Mouse (Mus musculus): ENCODE data around the gene Myo15b.
"Not testable (repeated sequence)": the region's sequence is repeated elsewhere in the genome, so short reads cannot be mapped to it uniquely, and the experiment has no call there.

Gene Myo15b

DNA sequence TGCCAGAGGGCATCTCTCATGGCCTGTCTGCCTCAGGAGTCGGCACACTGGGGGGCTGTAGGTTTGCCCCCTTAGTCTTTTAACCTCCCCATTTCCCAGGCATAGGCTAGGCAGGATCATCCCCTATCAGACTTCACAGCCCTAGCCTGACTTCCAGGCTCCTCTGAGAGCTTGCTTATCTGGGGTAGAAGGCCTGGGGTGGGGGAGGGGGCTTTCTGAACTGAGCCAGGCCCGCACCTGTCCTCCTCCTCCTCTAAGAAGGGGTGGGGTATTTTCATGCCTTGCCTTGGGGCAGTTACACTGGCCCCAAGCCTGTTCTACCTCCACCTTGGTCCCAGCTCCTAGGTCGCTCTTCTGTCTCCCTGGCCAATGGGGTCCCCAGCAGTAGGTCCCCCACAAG lies 26.7 kb upstream of the Myo15b start:
- DNase-seq = no peak

DNA sequence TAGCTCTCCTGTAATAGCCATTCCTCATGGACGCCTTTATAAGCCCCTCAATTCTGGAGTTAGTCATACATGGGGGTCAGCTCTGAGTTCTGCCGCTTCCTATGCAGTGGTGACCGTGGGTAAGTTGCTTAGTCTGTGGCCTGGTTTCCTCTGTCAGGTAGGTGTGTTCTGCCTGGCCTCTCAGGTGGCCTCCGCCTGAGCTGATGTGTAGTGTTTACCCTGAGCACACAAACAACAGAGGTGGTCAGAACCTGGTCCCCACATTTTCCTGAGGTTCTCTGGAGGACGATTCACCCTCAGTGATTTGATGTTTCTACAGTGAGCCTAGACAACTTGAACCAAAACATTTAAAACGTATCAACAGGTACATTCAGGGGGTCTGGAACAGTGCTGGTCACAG lies 26.1 kb upstream of the Myo15b start:
- no peak for DNase-seq

DNA sequence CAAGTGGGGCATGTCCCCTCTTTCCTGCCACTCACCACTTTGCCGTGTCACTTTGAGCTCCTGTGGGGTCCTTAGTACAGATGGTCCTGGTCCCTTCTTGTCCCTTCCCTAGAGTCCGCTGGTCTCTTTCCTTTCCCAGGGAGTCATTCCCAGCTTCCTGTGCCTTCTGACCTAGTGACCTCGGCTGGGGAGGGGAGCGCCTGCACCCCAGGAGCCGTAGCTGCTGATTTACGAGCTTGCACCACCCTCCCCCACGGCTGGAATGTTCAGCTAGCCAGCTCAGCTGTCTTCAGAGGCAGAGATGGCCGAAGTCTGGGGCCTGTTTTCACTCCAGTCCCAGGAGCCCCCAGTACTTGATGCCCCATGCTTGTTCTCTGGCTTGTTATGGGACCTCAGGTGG lies 25.7 kb upstream of the Myo15b start:
- no peak for DNase-seq

DNA sequence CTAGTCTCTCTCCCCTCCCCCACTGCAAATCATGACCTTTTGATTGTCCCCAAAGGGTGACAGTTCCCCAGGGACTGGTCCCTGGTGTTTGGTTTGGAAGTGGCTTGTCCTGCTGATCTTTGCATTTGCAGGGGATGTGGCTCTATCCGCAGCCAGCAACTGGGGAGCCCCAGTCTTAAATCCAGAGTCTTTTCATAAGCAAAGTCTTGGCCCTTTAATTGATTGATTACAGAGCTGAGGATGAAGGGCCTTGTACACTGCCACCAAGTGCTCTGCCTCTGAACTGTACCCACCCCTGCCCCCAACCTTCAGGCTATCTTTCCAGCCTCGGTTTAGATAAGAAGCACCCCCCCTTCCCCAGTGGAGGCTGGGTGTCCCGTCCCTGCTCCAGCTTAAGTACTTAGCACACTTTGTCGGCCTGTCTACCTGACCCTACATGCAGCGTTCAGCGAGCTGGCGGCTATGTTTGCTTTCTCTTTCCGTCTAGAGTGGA lies 25.1 kb upstream of the Myo15b start:
- DNase-seq = no peak

DNA sequence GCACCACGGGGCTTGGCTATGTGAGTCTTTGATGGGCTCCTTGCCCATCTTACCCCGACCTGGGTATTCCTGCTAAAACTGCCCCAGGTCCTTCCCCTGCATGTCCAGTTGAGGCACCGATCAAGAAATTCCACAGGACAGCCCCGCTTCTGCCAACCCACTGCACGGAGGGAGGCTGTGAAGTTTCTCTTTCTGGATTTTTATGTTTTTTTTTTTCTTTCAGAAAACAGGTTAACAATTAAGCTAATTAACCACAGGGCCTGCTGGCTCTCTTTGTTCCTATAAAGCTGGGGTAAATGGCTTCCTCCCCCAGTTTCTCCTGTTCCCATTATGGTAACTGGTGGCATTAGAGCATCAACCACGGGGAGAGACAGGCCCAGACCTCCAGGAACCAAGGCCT lies 24.2 kb upstream of the Myo15b start:
- no peak for DNase-seq

DNA sequence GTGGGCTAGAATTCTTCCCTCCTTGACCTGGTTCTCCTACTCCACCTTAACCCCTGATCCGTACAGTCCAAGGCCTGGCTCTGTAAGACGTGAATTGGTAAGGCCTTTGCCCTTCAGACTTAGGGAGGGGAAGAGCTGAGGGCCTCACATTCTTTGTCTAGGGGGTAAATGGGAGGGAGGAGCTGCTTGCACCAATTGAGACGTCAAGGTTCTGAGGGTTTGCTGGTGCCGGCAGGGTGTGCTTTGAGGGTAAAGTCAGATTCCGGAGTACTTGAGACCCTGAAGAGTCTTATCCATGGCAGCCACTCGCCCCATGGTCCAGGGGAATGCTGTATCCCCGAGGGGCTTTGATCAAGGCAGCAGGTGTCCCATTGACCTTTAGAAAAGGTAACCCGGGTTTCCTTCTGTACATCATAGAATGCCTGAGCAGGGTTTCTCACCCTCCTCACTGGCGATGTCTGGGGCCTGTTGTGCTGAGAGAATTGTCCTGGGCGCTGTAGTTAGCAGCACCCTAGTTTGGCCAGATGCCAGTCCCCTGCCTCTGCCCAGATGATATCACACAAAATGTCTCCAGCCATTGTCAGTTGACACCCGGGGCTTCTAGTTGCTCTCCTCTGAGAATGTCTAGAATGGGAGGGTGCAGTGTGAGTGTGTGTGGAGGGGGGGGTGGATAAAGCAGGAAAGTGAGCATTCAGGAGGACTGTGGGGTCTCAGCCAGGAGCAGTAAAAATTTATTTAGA lies 21.4 kb upstream of the Myo15b start:
- DNase-seq = no peak

DNA sequence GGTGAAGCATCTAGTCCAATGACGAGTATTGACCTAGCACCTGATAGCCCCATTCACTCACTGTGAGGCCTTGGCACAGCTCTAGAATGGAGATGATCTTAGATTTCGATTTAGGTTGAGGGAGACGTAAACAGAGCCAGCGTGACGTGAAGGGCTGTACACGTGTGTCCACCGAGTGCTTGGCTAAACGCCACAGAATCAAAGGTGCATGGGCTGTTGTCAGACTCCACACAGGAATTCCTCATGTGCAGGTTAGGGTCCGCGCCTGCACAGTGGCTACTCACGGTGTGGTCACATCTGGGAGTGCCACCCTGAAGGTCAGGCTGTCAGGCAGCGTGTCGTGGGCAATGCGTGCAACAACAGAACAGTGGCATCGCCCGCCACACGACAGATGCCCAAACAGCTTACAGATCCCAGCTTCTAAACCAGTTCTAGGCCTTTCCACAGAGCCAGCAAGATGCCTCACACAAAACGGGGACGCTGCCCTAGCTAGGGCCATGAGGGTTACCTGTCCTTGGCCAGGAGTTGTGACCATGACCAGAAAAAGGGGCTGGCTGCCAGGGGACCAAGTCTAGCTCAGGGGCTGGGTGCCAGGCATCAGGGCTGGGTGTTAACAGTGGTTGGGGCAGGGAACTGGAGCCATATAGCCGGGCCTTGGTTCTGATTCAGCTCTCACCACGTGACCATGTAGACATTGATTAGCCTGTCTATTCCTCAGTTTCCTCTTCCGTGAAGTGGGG lies 20.4 kb upstream of the Myo15b start:
- DNase-seq = no peak

DNA sequence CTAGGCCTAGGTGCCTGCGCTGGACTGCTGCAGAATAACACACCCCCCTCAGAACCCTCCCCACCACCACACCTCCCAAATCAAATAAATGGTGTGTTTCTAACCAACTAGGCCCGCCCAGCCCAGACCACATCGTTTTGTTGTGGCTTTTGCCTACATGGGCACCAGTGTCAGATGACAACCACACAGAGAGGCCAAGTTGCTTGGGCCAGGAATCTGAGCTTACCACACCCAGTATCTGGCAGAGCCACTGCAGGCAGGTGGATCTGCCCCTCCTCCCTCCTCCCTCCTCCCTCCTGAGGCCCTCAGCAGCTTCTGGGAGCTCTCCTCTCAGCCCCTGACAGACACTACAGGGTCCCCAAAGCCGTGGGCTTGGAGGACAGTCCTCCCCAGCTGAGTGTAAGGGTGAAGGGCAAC lies 19.3 kb upstream of the Myo15b start:
- DNase-seq = no peak

DNA sequence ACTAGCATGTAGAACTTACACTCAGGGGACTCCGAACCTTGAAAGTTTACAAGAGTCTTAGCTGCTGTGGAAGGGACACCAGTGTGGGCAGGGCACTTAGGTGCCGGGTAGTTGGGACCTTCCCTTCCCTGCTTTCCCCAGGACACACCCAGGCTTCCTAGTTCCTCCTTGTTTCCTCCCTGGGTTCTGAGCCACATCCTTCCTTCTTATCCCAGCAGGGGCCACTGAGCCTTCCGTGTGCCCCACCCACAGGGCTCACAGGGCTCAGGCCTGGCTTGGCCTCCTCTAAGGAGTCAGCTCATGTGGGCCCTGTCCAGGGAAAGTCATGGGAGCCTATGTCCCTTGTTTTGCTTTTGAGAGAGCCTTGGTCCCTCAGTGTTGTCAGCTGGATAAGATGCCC lies 18.5 kb upstream of the Myo15b start:
- DNase-seq = no peak

DNA sequence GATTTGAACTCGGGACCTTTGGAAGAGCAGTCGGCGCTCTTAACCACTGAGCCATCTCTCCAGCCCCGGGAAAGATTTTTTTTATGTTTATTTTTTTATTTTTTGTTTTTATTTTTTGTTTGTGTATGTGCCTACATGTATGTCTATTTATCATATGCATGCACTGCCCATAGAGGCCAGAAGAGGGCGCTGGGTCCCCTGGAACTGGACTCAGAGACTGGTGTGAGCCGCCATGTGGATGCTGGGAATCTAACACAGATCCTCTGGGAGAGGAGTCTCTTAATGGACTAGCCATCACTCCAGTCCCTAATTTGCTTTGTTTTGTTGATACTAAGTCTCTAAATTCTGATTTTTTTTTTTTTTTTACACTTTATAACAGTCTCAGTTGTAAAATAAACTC lies 17.2 kb upstream of the Myo15b start:
- no peak for DNase-seq

DNA sequence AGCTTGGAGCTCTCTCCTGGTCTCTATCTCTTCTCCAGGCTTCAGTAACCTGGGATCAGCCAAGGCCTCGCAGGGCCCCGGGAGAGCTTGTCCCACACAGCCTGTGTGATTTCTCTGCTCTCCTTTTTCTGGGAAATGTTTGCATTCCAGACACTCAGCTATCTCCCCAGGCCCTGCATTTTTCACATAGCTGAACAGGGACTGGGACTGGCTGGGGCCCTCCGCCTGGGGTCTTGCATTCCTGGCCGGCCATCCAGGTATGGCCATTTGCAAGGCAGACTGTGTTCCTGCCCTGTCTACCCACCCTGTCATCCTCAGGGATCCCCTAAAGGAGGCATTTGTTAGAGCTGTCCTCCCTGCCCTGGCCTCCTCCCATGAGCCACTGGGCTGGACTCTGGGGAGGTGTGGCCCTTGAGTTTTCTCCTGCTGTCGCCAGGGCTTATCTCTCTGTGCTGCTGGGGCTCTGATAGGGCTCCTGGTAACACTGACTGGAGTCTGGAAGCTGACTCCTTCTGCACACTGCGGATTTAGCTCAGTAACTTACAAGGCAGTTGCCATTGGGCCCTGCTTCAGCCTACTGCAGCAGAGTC lies 16.1 kb upstream of the Myo15b start:
- no peak for DNase-seq

DNA sequence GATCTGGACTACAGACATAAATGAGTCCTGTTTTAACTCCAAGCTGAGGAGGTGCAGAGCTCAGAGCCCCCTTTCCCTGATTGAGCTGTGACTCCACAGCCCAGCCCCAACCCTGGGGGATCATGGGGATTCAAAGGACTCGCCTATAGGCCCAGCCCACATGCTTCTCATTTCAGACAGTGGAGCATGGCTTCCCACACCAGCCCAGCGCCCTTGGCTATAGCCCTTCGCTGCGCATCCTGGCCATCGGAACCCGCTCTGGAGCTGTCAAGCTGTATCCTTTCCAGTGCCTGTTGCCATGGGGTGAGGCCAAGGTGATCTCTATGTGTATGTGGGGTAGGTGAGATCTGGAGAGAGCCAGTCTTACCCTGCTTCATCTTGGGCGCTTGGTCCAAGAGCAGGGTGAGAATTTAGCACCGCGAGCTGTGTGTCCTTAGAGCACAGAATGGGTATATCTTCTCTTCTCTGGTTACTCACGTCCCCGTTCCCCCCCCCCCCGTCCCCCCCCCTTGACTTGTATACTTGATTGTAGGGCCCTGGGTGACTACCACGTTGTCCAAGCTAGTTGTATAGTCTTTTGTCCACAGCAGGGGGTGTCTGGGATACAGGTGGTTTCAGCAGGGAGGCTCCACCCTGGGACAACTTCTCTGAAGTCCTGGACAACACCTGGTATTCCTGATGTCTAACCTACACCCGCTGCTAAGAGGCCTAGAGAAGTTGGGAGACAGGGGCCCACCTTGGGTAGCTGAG lies 14.9 kb upstream of the Myo15b start:
- no peak for DNase-seq

DNA sequence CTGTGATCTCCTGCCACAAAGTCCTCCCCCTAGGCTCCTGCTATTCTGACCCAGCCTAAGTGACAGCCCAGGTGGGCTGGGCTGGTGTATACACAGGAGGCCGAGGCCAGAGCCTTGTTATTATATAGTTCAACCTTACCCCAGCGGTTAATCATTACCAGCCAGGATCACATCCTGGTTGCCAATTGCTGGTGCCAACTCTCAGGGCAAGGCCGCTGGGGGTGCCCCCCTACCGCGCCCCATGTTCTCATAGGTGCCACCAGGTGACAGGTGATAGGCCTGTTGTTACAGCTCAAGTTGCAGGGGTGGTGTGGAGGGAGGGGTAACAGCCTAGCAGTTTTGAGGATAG lies 14.3 kb upstream of the Myo15b start:
- DNase-seq = no peak

DNA sequence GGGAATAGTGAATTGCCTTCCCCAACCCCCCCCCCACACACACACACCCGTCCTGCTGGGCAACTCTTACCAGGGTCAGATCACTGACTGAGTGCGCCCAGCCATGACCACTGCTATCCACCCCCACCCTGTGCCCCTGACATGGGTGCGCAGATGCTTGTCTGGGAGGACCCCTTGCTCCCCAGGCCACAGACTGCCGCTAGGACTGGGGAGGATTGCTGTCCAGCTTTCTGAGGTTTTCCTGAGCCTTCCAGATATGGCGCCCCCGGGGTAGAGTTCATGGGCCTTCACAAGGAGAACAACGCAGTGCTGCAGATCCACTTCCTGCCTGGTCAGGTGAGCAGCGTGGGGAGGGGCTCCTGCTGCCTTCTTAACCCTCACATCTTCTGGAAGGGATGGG lies 14.0 kb upstream of the Myo15b start:
- no peak for DNase-seq

DNA sequence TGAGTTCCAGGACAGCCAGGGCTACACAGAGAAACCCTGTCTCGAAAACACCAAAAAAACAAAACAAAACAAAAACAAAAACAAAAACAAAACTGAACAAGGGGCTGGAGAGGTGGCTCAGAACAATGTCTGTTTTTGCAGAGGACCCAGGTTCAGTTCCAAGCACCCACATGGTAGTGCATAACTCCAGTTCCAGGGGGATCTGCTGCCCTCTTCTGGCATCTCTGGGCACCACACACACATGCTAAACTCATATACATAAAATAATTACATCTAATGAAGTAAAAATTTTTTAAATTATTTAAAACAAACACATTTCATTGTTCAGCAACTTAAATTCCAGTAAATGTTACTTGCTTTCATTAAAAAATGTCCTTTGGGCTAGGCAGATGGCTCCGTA lies 12.4 kb upstream of the Myo15b start:
- DNase-seq = no peak

DNA sequence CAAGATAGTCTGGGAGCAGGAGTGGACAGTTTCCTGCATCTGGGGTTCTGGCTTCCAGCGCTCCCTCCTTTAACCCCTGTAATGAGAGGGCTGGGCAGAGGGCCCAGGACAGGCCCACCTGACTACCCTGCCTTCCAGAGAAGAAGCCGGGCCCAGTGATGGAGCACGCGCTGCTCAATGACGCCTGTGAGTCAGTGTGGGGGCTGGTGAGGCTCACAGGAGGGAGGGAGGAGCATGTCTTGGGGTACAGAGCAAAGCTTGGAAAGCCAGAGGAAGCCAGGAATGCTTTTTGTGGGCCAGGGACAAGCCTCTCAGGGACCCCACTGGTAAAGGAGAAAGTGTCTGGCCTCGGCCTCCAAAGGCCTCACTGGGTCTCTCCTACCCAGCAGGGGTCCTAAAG lies 3.5 kb upstream of the Myo15b start:
- DNase-seq = peak; percentile 52

DNA sequence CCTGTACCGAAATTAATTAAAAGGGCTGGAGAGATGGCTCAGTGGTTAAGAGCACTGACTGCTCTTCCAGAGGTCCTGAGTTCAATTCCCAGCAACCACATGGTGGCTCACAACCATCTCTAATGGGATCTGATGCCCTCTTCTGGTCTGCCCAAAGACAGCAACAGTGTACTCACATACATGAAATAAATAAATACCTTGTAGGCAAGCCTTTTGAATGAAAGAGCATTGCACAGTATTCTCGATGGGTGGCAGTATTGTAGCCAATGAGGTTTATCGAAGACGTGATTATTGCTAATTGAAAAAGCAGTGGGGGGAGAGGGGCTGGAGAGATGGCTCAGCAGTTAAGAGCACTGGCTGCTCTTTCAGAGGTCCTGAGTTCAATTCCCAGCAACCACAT lies 1.1 kb upstream of the Myo15b start:
- DNase-seq = not testable (repeated sequence)

DNA sequence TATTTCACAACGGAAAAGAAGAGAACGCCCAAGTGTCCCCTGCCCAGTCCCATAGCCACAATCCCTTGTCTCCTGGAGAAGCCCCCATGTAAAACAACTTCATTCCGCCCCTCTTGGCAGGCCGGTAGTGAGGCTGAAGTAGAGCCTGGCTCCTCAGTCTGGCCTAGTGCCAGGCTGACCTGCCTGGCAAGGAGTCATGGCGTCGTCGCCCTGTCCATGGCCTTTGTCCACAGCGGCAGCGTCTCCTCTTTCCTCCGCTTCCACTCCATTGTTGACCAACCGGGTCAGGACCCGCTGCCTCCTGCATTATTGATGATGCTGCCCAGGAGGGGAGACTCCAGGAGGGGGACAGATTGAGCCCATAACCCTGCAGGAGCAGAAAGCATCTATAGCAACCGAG lies 270 bp upstream of the Myo15b start:
- no peak for DNase-seq

DNA sequence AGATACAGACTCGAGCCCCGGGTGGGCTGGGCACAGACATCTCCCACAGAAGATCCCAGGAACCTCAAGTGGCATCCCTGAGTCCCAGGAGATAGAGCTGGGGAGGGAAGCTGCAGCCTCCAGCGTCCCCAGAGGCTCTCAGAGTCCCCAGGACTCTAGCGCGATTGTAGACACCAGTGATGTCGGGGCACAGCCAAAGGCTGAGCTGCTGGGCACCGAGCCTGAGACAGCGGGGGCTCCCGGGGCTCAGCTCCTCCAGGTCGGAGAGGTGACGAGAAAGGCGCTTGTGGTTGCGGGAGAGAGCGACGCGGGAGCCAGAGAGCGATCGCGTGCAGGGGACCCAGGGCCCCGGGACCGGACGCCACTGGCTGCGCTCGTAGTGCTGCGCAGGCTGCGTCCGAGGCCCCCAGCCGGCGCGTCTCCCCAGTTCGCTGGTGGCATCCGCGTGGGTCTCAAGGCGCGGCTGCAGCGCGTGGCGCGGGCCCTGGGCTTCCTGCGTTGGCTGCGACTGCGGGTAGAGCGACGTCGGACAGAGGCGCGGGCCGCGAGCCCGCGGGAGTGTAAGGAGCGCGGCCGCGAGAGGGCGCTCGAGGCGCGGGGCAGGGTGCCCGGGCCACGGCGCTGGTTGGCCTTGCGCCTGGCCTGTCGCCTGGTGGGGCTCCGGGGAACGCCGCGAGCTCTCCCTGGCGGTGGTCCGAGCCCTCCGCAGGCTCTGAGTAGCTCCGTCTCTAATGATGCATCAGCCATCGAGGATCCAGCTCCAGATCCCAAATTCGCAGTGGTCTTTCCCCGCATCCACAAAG lies 1.1 kb downstream of the Myo15b start:
- DNase-seq = peak; percentile 68

DNA sequence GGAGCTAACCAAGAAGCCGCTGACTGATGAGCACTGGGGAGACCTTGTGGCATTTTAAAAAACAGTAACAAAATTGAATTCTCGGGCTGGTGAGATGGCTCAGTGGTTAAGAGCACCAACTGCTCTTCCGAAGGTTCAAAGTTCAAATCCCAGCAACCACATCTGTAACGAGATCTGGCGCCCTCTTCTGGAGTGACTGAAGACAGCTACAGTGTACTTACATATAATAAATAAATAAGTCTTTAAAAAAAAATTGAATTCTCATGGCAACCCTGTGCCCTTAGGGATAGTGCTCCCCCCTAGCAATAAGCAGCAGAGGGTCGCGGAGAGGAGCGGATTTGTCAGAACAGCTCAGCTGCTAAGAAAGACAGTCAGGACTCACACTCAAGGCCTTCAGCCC lies 5.7 kb downstream of the Myo15b start:
- no peak for DNase-seq

DNA sequence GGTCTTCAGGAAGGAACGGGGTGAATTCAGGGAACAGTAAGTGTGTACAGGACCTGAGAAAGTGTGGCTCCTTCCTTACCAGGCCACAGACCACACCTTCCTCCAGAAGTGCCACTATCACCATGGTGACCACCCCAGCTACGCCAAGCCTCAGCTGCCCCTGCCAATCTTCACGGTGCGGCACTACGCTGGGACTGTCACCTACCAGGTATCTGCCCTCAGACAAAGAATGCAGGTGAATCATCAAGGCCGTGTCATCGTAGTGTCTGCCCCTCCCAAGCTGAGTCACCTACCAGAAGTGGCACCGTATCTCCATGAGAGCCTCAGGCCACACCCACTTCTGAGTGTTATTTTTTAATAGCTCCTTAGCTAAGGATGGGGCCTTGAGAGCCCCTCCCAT lies 11.2 kb downstream of the Myo15b start:
- DNase-seq = no peak

DNA sequence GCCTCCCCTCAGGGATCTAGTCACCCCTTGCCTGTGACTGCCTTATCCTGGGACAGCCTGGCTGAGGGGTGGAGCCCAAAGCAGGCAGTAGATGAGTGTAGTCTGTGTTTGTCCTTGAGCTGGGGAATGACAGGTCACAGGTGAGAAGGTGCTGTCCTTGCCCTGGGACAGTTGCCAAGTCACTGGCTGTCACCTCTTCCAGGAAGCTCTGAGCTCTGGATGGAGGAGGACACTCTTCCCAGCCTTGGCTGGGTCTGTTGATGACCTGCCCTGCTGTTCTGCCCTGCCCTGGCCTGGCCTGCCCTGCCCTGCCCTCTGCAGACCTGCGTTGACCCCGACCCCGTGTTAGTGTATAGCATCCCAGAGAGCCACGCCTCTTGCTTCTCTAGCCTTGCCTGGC lies 14.2 kb downstream of the Myo15b start:
- DNase-seq = no peak

DNA sequence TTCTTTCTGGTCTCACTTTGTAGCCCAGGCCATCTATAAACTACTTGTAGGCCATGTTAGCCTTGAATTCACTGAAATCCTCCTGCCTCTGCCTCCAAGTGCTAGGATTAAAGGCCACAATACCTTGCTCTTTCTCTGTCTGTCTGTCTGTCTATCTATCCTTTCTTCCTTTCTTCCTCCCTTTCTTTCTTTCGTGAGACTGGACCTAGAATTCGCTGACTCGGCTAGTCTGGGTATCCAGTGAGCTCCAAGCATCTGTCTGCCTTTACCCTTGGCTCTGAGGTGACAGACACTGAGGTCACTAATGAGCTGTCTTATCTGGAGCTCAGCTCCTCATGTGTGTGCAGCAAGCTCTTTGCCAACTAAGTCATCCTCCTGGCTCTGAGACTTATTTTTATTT lies 17.7 kb downstream of the Myo15b start:
- DNase-seq = no peak
